Mouse (Mus musculus): Measurements from ENCODE around the gene Rrp9.

GRCm38 (mm10) chr9:106449947-106450346 is 25.8 kb upstream of the Rrp9 start:
- no peak for TF ChIP-seq CTCF (IDR thresholded peaks at IDR 0.05; ENCODE audit: low read depth, low read length)
- no peak for TF ChIP-seq POLR2A (IDR thresholded peaks at IDR 0.05; ENCODE audit: insufficient read depth, low read length)
